Mouse (Mus musculus) lung, postnatal 0 days (tissue): Measurements from ENCODE around the gene Purb. TPM values are rescaled to one million over a fixed set of nuclear protein-coding genes. Genes with fewer than 3 reads are reported as not detected.
"Not testable (repeated sequence)": the region's sequence is repeated elsewhere in the genome, so short reads cannot be mapped to it uniquely, and the experiment has no call there.

Experiments
- ATAC-seq: fragments of 200-750 bp; cut with Nextera tagmentation; 2 replicates; pipeline ENCODE4 v1.8.0; 2017; ENCODE audit warnings: moderate library complexity
- DNase-seq: peaks from one replicate; pipeline ENCODE4 v3.0.0-alpha.2; 2016; ENCODE audit warnings: low spot score
- H3K27ac ChIP-seq: fragments of 300-500 bp; sonication (generic); 2 replicates; pipeline ENCODE4 v1.5.1; 2014; ENCODE audit warnings: antibody characterized with exemption, mild to moderate bottlenecking, low read length, mixed read lengths
- H3K27me3 ChIP-seq: fragments of 300-500 bp; sonication (generic); replicated peaks from 2 replicates; pipeline ENCODE4 v1.6.1; 2014; ENCODE audit warnings: low read length, mixed read lengths; ENCODE audit not compliant: insufficient read depth
- H3K36me3 ChIP-seq: fragments of 300-500 bp; sonication (generic); 2 replicates; pipeline ENCODE4 v1.6.1; 2014; ENCODE audit warnings: low read length, mixed read lengths; ENCODE audit not compliant: insufficient read depth
- H3K4me1 ChIP-seq: fragments of 300-500 bp; sonication (generic); 2 replicates; pipeline ENCODE4 v1.6.1; 2014; ENCODE audit warnings: antibody characterized with exemption, low read depth, low read length, mixed read lengths; ENCODE audit not compliant: insufficient read depth
- H3K4me2 ChIP-seq: fragments of 300-500 bp; sonication (generic); replicated peaks from 2 replicates; pipeline ENCODE4 v1.6.1; 2014; ENCODE audit warnings: low read depth, mild to moderate bottlenecking, low read length, moderate library complexity, mixed read lengths
- H3K4me3 ChIP-seq: fragments of 300-500 bp; sonication (generic); 2 replicates; pipeline ENCODE4 v1.5.1; 2014; ENCODE audit warnings: low read depth, low read length
- H3K9ac ChIP-seq: fragments of 300-500 bp; sonication (generic); replicated peaks from 2 replicates; pipeline ENCODE4 v1.6.1; 2014; ENCODE audit warnings: low read depth, mild to moderate bottlenecking
- H3K9me3 ChIP-seq: fragments of 300-500 bp; sonication (generic); 2 replicates; pipeline ENCODE4 v1.6.1; 2016; ENCODE audit warnings: low read length, mixed read lengths
- CTCF ChIP-seq: IDR thresholded peaks from 2 replicates; pipeline ENCODE4 v1.5.1; 2016; ENCODE audit warnings: antibody characterized with exemption, mild to moderate bottlenecking
- EP300 ChIP-seq: IDR thresholded peaks from 2 replicates; pipeline ENCODE4 v1.6.1; 2016; ENCODE audit warnings: antibody characterized with exemption, mild to moderate bottlenecking, control low read depth
- WGBS: fragments of 180-500 bp; shearing (Covaris S2); extraction: QIAGEN DNeasy Blood & Tissue Kit; methylation state at CpG from one replicate; pipeline ENCODE4 v1.1.7; 2014; 5-methylcytosine and 5-hydroxymethylcytosine counted together
- microRNA-seq: library from miRNA; unstranded; fragments of <30 nt; microRNA quantifications from one replicate; pipeline ENCODE4, GENCODE M21; 2016
- polyA plus RNA-seq: library from polyadenylated mRNA; unstranded; fragments of >200 nt; fragmentation: Nextera tagmentation; extraction: Ambion mirVana; gene quantifications from 2 replicates; pipeline ENCODE4 v1.2.1, GENCODE M21; 2015

Purb gene
- polyA plus RNA-seq, 1 experiment from 2014 or later: 21.4 TPM

GRCm38 (mm10) chr11:6420722-6421350 is 54.9 kb downstream of the Purb start:
- H3K9me3 ChIP-seq: no peaks in the 10 kb centered on the region
- TF ChIP-seq CTCF: no peak
- TF ChIP-seq EP300: no peak
- ATAC-seq (no peak), DNase-seq (no peak)
- no peak overlapping the region for H3K4me3 ChIP-seq
- WGBS: 71% methylated on average over 2 of the region's 2 CpGs
- no peaks in the 10 kb centered on the region for H3K27me3 ChIP-seq
- peaks cover 11% of the 10 kb centered on the region for H3K4me1 ChIP-seq
- no peak overlapping the region for H3K27ac ChIP-seq
- peaks cover 30% of the 10 kb centered on the region; the same call in 1 of the 2 replicates for H3K36me3 ChIP-seq
- no peak overlapping the region for H3K9ac ChIP-seq
- H3K4me2 ChIP-seq: no peak overlapping the region

- H3K9me3 ChIP-seq: no peaks in the 10 kb centered on the region
- TF ChIP-seq CTCF (no peak), EP300 (no peak)
- no peak for DNase-seq
- WGBS: 19% methylated on average over 1 of the region's 1 CpGs
- peaks cover 27% of the 10 kb centered on the region; the same call in 1 of the 2 replicates for H3K36me3 ChIP-seq
- H3K4me3 ChIP-seq: no peak overlapping the region
- H3K27ac ChIP-seq: 0 out of 2 replicates have a peak overlapping the region, but pooled peaks have one; percentile 32
- H3K4me2 ChIP-seq: no peak overlapping the region
- H3K4me1 ChIP-seq: peaks cover 11% of the 10 kb centered on the region
- H3K27me3 ChIP-seq: no peaks in the 10 kb centered on the region
- H3K9ac ChIP-seq: no peak overlapping the region
- no peak for ATAC-seq
These were observed 55.4 kb downstream of the Purb start for GRCm38 (mm10) chr11:6420283-6420703.

DNA sequence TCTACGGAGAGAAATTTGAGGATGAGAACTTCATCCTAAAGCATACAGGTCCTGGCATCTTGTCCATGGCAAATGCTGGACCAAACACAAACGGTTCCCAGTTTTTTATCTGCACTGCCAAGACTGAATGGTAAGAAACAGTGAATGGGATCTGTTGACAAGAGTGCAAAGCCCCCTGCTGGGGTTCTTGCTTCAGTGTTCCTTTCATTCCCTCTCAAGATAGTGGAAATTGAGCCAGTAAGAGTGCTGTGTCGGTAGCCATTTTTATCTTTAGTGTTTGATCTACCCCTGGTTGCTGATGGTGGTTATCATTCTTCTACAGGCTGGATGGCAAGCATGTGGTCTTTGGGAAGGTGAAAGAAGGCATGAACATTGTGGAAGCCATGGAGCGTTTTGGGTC is 56.6 kb downstream of the Purb start:
- Histone ChIP-seq H3K36me3 (peaks cover 21% of the 10 kb centered on the region; the same call in 1 of the 2 replicates), H3K4me1 (peaks cover 11% of the 10 kb centered on the region)
- DNase-seq, H3K4me3 ChIP-seq, H3K4me2 ChIP-seq, H3K9me3 ChIP-seq, H3K27me3 ChIP-seq, H3K9ac ChIP-seq, H3K27ac ChIP-seq, ATAC-seq: not testable (repeated sequence)
- WGBS: 63% methylated on average over 4 of the region's 4 CpGs

DNA sequence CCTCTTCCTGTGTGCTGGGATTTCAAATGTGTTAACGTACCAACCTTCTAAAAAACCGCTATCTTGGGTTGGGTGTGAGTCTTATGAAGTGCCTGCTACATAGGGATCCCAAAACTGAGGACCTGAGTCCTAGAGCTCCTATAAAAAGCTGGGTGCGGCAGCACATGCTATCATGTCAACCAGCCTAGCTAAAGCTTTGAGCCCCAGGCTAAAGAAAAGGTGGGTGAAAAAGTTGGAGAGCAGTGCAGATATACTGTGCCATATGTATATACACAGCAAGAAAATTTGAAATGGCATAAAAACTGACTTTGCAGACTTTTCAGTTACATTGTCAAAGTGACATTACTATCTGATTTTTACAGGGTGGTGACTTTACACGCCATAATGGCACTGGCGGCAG is 57.0 kb downstream of the Purb start:
- no peak overlapping the region for H3K4me2 ChIP-seq
- DNase-seq (no peak), ATAC-seq (no peak)
- no peak overlapping the region for H3K4me3 ChIP-seq
- TF ChIP-seq EP300: no peak
- no peak for TF ChIP-seq CTCF
- peaks cover 21% of the 10 kb centered on the region; the same call in 1 of the 2 replicates for H3K36me3 ChIP-seq
- no peak overlapping the region for H3K9ac ChIP-seq
- peaks cover 11% of the 10 kb centered on the region for H3K4me1 ChIP-seq
- no peak overlapping the region for H3K27ac ChIP-seq
- 72% methylated on average over 5 of the region's 5 CpGs for WGBS
- no peaks in the 10 kb centered on the region for H3K9me3 ChIP-seq
- no peaks in the 10 kb centered on the region for H3K27me3 ChIP-seq

Small RNA genes lying within 50 kb of the gene (microRNA-seq; reads per million reads assigned to microRNA genes)
- gene Gm22123: not detected

Other genes with a start within 250 kb of the Purb start
- not detected in 2 replicates for gene Npc1l1, start 245.8 kb downstream of the Purb start, polyA plus RNA-seq
- 38.2 and 41.9 TPM in 2 replicates for gene Ddx56, start 208.1 kb downstream of the Purb start, polyA plus RNA-seq
- 92.0 and 95.7 TPM in 2 replicates for gene Tmed4, start 201.0 kb downstream of the Purb start, polyA plus RNA-seq
- gene Ogdh, start 184.3 kb downstream of the Purb start, polyA plus RNA-seq: 78.8 and 84.1 TPM in 2 replicates
- 8.6 and 8.7 TPM in 2 replicates for gene Zmiz2, start 86.8 kb downstream of the Purb start, polyA plus RNA-seq
- gene Ppia, start 60.5 kb downstream of the Purb start, polyA plus RNA-seq: 3,011 and 3,180 TPM in 2 replicates
- 259 and 268 TPM in 2 replicates for gene H2afv, start 31.5 kb downstream of the Purb start, polyA plus RNA-seq
- gene Myo1g, start 45.0 kb upstream of the Purb start, polyA plus RNA-seq: 5.7 and 6.2 TPM in 2 replicates
- gene Ccm2, start 71.0 kb upstream of the Purb start, polyA plus RNA-seq: 58.7 and 62.4 TPM in 2 replicates
- 1.8 and 3.2 TPM in 2 replicates for gene Nacad, start 130.1 kb upstream of the Purb start, polyA plus RNA-seq
- gene Tbrg4, start 150.2 kb upstream of the Purb start, polyA plus RNA-seq: 10.8 and 10.9 TPM in 2 replicates
- 27.6 TPM in 1 of 2 replicates, not detected in the other for gene Wap, start 162.7 kb upstream of the Purb start, polyA plus RNA-seq
- 9.6 and 22.1 TPM in 2 replicates for gene Ramp3, start 182.6 kb upstream of the Purb start, polyA plus RNA-seq